Mouse (Mus musculus): Measurements from ENCODE around the gene Atg7.

Gene Atg7

GRCm38 (mm10) chr6:114851688-114852087 lies 208.8 kb downstream of the Atg7 start:
- no peak for DNase-seq (ENCODE audit: low read depth, low spot score)

DNA sequence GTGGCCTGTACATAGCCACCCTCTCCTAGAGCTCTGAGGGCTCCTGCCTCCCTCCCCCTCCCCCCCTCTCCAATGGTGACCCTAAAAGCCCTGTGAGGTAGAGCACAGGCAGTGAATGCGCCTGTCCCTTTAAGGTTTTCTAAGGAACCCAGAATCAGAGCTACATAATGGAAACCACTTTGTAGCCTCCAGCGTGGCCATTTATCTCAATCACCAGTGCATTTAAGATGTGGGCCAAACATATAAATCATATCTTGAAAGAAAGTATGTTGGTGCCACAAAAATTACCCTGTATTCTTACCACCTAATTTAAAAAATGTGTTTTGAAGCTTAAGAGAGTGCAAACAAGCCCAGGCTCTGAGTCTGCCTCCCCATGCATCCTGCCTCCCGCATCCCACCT lies 209.8 kb downstream of the Atg7 start:
- DNase-seq (ENCODE audit: low read depth, low spot score) = no peak

DNA sequence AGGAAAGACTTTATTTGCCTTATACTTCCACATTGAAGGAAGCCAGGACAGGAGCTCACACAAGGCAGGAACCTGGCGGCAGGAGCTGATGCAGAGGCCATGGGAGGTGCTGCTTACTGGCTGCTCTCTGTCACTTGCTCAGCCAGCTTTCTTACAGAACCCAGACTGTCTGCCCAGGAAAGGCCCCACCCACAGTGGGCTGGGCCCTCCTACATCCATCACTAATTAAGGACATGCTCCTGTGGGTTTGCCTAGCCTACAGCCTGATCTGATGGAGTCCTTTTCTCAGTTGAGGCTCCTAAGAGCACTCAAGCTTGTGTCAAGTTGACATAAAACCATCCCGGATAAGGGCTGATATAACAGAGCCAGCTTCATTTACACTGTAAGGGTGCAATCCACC lies 211.5 kb downstream of the Atg7 start:
- DNase-seq (ENCODE audit: low read depth, low spot score) = no peak

DNA sequence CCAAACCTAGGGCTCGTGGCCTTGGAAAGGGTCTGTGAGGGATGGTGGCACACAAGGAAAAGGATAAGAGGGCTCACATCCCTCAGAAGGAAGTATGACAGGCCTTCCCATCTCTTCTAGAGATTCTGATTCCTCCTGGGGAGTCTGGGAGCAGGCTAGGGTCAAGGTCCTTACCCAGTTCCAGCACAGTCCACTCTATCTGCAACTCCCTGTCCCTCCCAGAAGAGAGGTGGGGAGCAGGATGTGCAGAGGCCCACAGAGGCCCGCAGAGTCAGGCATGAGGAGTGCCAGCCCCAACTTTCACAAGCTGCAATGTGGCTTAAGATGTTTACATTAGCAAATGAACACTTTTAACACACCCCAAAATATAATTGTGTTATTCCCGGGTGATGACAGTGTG lies 212.7 kb downstream of the Atg7 start:
- DNase-seq (ENCODE audit: low read depth, low spot score) = no peak

- no peak for DNase-seq (ENCODE audit: low read depth, low spot score)
Measured at GRCm38 (mm10) chr6:114856501-114856900, 213.6 kb downstream of the Atg7 start.

DNA sequence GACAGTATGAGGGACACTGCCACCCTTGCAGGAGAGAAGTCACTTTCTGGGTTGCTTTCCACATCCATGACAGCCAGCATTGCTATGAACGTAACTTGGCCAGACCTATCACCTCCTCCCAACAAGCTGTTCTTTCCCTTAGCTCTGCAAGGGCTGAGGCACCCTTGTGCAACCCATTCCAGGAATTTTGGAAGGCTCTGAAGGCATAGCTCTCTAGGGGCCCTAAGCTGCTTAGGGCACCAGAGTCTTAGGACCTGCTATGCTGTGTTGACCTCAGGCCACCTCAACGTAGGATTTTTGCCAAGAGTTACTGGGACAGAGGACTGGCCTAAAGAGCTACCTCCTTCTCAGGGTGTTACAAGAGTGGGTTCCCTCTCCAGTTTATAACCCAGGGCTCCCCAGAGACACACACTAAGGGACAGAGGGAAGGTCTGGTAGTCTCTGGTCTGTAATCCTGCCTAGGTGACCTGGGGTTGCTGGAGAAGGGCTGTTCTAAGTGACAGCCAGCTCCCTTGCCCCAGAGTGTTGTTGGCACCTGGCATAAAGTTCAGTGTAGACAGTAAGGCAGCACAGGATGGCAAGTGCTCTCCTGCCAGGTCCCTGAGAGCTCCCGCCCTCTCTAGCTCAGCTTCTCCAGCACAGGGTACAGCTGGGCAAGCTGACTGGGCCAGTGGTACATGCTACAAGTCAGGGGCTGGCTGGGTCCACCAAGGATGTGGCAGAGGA lies 215.3 kb downstream of the Atg7 start:
- no peak for DNase-seq (ENCODE audit: low read depth, low spot score)

GRCm38 (mm10) chr6:114858722-114859053 lies 215.8 kb downstream of the Atg7 start:
- DNase-seq (ENCODE audit: low read depth, low spot score) = no peak

GRCm38 (mm10) chr6:114860677-114861568 lies 218.0 kb downstream of the Atg7 start:
- peak; percentile 32 for DNase-seq (ENCODE audit: low read depth, low spot score)

GRCm38 (mm10) chr6:114861591-114861990 lies 218.7 kb downstream of the Atg7 start:
- no peak for DNase-seq (ENCODE audit: low read depth, low spot score)

GRCm38 (mm10) chr6:114862046-114862445 lies 219.1 kb downstream of the Atg7 start:
- DNase-seq (ENCODE audit: low read depth, low spot score) = no peak

DNA sequence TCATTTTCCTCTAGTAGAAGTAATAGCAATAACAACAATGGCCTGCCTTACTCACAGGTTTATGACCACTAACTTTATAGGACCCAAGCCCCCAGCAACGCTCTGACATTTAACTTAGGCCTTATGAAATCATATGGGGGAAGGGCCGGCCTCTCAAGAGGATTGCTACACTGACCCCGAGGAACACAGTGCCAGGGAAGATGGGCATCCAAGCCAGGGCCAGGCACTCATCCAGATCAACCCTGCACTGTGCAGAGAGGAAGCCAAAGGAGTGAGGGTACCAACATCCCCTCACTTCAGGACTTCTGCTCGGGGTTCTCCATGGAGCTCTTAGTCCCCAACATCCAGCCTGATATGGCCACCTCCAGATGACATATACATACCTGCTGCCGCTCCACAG lies 220.6 kb downstream of the Atg7 start:
- no peak for DNase-seq (ENCODE audit: low read depth, low spot score)

- no peak for DNase-seq (ENCODE audit: low read depth, low spot score)
Measured at GRCm38 (mm10) chr6:114864421-114864820, 221.5 kb downstream of the Atg7 start.

DNA sequence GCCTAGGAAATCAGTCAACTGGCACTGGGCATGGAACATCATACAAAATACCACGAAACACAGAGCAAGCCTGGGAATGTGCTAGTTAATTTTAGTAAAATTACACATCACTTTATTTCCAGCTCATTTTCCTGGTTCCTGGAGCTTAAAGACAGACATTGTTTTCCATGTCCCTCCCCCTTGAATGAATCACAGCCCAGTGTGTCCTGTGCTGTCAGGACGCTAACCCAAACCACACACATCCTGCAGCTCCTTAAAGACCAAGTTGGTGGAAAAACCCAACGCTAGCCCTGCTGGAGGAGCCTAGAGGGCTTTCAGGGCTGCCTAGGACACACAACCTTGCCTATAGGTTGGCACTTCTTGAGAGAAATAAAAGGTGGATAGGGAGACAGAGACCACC lies 223.2 kb downstream of the Atg7 start:
- DNase-seq (ENCODE audit: low read depth, low spot score) = no peak

- DNase-seq (ENCODE audit: low read depth, low spot score) = no peak
Measured at GRCm38 (mm10) chr6:114866619-114867018, 223.7 kb downstream of the Atg7 start.

DNA sequence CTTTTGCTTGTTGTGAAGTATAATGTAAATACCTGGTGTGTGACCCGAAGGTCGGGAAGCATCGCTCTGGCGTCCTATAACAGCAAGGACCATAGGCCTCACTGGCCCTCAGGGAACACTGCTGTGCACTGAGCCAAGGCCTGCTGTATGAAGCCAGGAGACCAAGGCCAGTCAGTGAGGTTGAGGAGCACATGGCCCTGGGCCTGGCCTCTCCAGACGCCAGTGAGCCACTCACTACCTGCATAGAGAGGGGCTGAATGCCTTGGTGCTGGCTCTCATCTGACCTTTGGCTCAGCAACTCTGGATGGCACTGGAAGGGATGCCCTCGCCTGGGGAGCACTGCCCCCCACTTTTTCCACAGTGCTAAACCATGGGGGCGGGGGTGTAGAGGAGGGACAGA lies 225.8 kb downstream of the Atg7 start:
- no peak for DNase-seq (ENCODE audit: low read depth, low spot score)

- DNase-seq (ENCODE audit: low read depth, low spot score) = no peak
Measured at GRCm38 (mm10) chr6:114869501-114870076, 226.7 kb downstream of the Atg7 start.

GRCm38 (mm10) chr6:114871010-114871660 lies 228.2 kb downstream of the Atg7 start:
- DNase-seq (ENCODE audit: low read depth, low spot score) = no peak

DNA sequence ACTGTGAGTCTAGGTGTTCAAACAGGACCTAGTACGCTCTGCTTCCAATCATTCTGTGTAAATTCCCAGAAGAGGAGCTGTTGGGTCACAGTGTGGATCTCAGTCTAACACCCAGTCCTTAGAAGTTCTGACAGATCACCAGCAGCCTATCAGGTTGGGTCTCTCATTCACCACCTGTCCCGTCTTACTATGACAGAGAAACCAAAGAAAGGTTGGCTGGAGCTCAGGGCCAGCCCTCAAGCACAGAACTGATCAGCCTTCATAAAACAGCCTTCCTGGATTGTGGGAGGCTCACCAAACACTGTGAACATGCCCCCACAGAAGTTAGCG lies 230.9 kb downstream of the Atg7 start:
- DNase-seq (ENCODE audit: low read depth, low spot score) = no peak

GRCm38 (mm10) chr6:114874138-114874928 lies 231.4 kb downstream of the Atg7 start:
- peak; percentile 37 for DNase-seq (ENCODE audit: low read depth, low spot score)

DNA sequence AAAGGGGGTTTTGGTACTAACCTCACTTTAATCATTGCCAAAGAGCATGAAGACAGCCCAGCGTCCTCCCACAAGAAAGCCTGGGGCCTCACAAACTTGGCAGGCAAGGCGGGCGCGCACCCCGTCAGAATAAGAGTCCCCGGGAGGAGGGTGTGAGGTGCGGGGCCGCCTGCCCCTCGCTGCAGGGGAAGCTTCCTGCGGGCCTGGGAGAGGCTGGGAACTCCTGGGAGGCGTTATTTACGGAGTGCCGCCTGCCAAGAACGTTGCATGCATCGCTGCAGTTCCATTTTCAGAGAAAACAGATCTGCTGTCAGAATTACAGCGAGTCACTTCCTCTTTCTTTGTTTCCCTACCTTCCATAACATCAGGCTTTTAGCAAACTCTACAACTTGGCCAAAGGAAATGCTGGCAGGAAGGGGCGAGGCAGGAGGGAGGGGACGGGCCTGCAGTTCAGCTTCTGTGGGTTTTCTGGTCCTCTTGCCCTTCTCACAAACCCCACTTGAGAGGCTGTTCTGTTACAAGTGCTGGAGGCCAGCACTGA lies 232.2 kb downstream of the Atg7 start:
- DNase-seq (ENCODE audit: low read depth, low spot score) = peak; percentile 83

- no peak for DNase-seq (ENCODE audit: low read depth, low spot score)
Measured at GRCm38 (mm10) chr6:114876033-114876432, 233.1 kb downstream of the Atg7 start.

Measured in CD4-positive, CD25-positive, alpha-beta regulatory T cell, adult 2 months (primary cell).